ENCODE assay signal across 18 mouse cellular contexts in the genomic region with DNA sequence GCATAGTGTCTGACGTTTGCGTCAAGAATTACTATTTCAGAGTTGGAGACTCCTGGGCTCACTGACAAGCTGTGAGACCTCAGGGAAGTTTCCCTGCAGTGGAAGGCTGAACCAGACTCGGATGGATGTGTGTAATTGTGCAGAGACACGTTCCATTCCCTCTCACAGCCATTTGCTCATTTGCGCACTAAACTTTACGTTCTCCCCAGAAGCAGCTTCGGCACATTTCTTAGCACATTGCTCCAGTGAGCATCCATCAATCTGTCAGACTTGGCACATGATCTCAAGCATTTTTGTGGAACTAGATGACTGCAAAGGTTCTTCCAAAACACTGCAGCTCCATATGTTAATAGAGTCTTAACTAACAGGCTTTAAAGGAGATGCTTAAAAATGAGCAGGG. TPM values are rescaled to one million over a fixed set of nuclear protein-coding genes. Genes with fewer than 3 reads are reported as not detected.
DNase-seq lines count a peak whose midpoint lies in the region; ATAC-seq and TF ChIP-seq lines count a peak whose summit lies in the region.
"Had no signal": no experiment of that assay in that cellular context is flagged by ENCODE, and none has a peak within 500 bp of the region (broad histone marks: within the 10 kb centered on the region; RNA-seq: fewer than 3 reads in every experiment).

No protein-coding gene starts in this region.

- no peak overlapping the region for H3K27ac ChIP-seq in forebrain, embryonic 13.5 days
- no peak overlapping the region for H3K27ac ChIP-seq in forebrain, embryonic 11.5 days (ENCODE audit: low read depth, low read length)
- no peak overlapping the region for H3K27ac ChIP-seq in lung, embryonic 15.5 days
- H3K27ac ChIP-seq: embryonic facial prominence, embryonic 12.5 days; heart, embryonic 15.5 days; hindbrain, embryonic 13.5 days; liver, embryonic 15.5 days had no signal

- no peaks in the 10 kb centered on the region for H3K4me1 ChIP-seq in forebrain, embryonic 13.5 days
- no peaks in the 10 kb centered on the region for H3K4me1 ChIP-seq in forebrain, embryonic 11.5 days (replicated peaks; ENCODE audit: control insufficient read depth, insufficient read depth, low read length)
- H3K4me1 ChIP-seq in lung, embryonic 15.5 days = peaks cover 7% of the 10 kb centered on the region; the same call in 1 of the 2 replicates
- H3K4me1 ChIP-seq: heart, embryonic 15.5 days; hindbrain, embryonic 13.5 days; liver, embryonic 15.5 days had no signal

- H3K36me3 ChIP-seq in forebrain, embryonic 13.5 days (ENCODE audit: poor library complexity, severe bottlenecking) = no peaks in the 10 kb centered on the region
- no peaks in the 10 kb centered on the region for H3K36me3 ChIP-seq in forebrain, embryonic 11.5 days (ENCODE audit: control insufficient read depth, insufficient read depth, low read length)
- H3K36me3 ChIP-seq in lung, embryonic 15.5 days = no peaks in the 10 kb centered on the region
- H3K36me3 ChIP-seq: embryonic facial prominence, embryonic 12.5 days; heart, embryonic 15.5 days; hindbrain, embryonic 13.5 days; liver, embryonic 15.5 days had no signal

- no peak for TF ChIP-seq CTCF in brain, embryonic 14.5 days (IDR thresholded peaks at IDR 0.05; ENCODE audit: borderline replicate concordance, extremely low read depth, insufficient read depth, insufficient read length)

- peak; percentile 83; the same call in 1 of the 2 replicates for ATAC-seq in forebrain, embryonic 13.5 days
- ATAC-seq in forebrain, embryonic 11.5 days (replicated peaks; ENCODE audit: low FRiP score) = no peak
- peak; percentile 23; the same call in 1 of the 2 replicates for ATAC-seq in lung, embryonic 15.5 days (ENCODE audit: borderline replicate concordance, extremely low read depth, low FRiP score, low TSS enrichment)

- no peak overlapping the region for H3K4me2 ChIP-seq in forebrain, embryonic 13.5 days
- no peak overlapping the region for H3K4me2 ChIP-seq in forebrain, embryonic 11.5 days (ENCODE audit: low read depth, low read length, severe bottlenecking)
- no peak overlapping the region for H3K4me2 ChIP-seq in lung, embryonic 15.5 days
- H3K4me2 ChIP-seq: embryonic facial prominence, embryonic 12.5 days; heart, embryonic 15.5 days; hindbrain, embryonic 13.5 days; liver, embryonic 15.5 days had no signal

- H3K9ac ChIP-seq in forebrain, embryonic 13.5 days = no peak overlapping the region
- H3K9ac ChIP-seq in forebrain, embryonic 11.5 days (ENCODE audit: low read length) = no peak overlapping the region
- H3K9ac ChIP-seq in lung, embryonic 15.5 days = no peak overlapping the region
- H3K9ac ChIP-seq: embryonic facial prominence, embryonic 12.5 days; heart, embryonic 15.5 days; hindbrain, embryonic 13.5 days; liver, embryonic 15.5 days had no signal

- no peak for DNase-seq in forebrain, embryonic 11.5 days (ENCODE audit: low spot score)
- DNase-seq in lung, postnatal 25 days (ENCODE audit: low spot score) = no peak
- DNase-seq in brain, embryonic 14.5 days (ENCODE audit: low read depth) = peak; percentile 84
- DNase-seq in layer of hippocampus, postnatal 36 days = peak; percentile 16 to 32
- DNase-seq in embryo, embryonic 11 days = no peak
- no peak for DNase-seq in cerebellum, postnatal 4 days (ENCODE audit: low spot score in 2 of 2)
- DNase-seq: adrenal gland, adult 8-10 months; cerebellum, postnatal 10 days; kidney, adult 8-10 months; kidney, postnatal 4 days; spleen, adult 18-20 months; thymus, postnatal 25 days had no signal

- 84% methylated on average over 7 of the region's 7 CpGs for WGBS in forebrain, embryonic 13.5 days
- 92% methylated on average over 7 of the region's 7 CpGs for WGBS in forebrain, embryonic 11.5 days
- WGBS in lung, embryonic 15.5 days = 51% methylated on average over 7 of the region's 7 CpGs

- H3K9me3 ChIP-seq in forebrain, embryonic 13.5 days (replicated peaks) = no peaks in the 10 kb centered on the region
- H3K9me3 ChIP-seq in forebrain, embryonic 11.5 days (ENCODE audit: control insufficient read depth, low read length) = no peaks in the 10 kb centered on the region
- no peaks in the 10 kb centered on the region for H3K9me3 ChIP-seq in lung, embryonic 15.5 days
- H3K9me3 ChIP-seq: embryonic facial prominence, embryonic 12.5 days; heart, embryonic 15.5 days; hindbrain, embryonic 13.5 days; liver, embryonic 15.5 days had no signal

- TF ChIP-seq POLR2A in brain, embryonic 14.5 days (IDR thresholded peaks at IDR 0.05; ENCODE audit: borderline replicate concordance, extremely low read depth, insufficient read depth, insufficient read length, poor library complexity, severe bottlenecking) = no peak

- no peak overlapping the region for H3K4me3 ChIP-seq in forebrain, embryonic 13.5 days
- H3K4me3 ChIP-seq in forebrain, embryonic 11.5 days (ENCODE audit: low read depth, low read length) = no peak overlapping the region
- no peak overlapping the region for H3K4me3 ChIP-seq in lung, embryonic 15.5 days
- H3K4me3 ChIP-seq: embryonic facial prominence, embryonic 12.5 days; heart, embryonic 15.5 days; hindbrain, embryonic 13.5 days; liver, embryonic 15.5 days had no signal

- H3K27me3 ChIP-seq in forebrain, embryonic 13.5 days = no peaks in the 10 kb centered on the region
- no peaks in the 10 kb centered on the region for H3K27me3 ChIP-seq in forebrain, embryonic 11.5 days (ENCODE audit: control insufficient read depth, insufficient read depth, low read length)
- H3K27me3 ChIP-seq in lung, embryonic 15.5 days = no peaks in the 10 kb centered on the region
- H3K27me3 ChIP-seq: embryonic facial prominence, embryonic 12.5 days; heart, embryonic 15.5 days; hindbrain, embryonic 13.5 days; liver, embryonic 15.5 days had no signal

RNA-seq across cellular contexts. Expression of gene Dab2, which starts 24.0 kb away (rescaled TPM):
- polyA plus RNA-seq in forebrain, embryonic 13.5 days (2015; fragmentation: Nextera tagmentation; extraction: Ambion mirVana) = 8.2 and 10.6 TPM in 2 replicates
- polyA plus RNA-seq in forebrain, embryonic 11.5 days (2014; fragmentation: Nextera tagmentation; extraction: Ambion mirVana) = 53.9 and 55.6 TPM in 2 replicates
- 26.9 and 28.6 TPM in 2 replicates for polyA plus RNA-seq in lung, embryonic 15.5 days (2015; fragmentation: Nextera tagmentation; extraction: Ambion mirVana)
- 20.3 and 29.4 TPM in 2 replicates for polyA plus RNA-seq in brain, embryonic 14.5 days (2012; rRNA removed)
- total RNA-seq in layer of hippocampus, postnatal 36 days (2021) = 10 to 100 TPM; 10.8 to 12.4 TPM

Comparison
In these comparisons a context has a peak if more than half of its experiments do, and no peak if none do; other contexts are left out.
1. DNase-seq: peak in brain, embryonic 14.5 days (single experiment) and layer of hippocampus, postnatal 36 days (2 of 2); none in forebrain, embryonic 11.5 days (single experiment), lung, postnatal 25 days (single experiment), embryo, embryonic 11 days (single experiment) and cerebellum, postnatal 4 days (0 of 2).